Mouse (Mus musculus) mesoderm, embryonic 11.5 days (tissue): ENCODE results near the gene Pdk4.

Experiments used
- DNase-seq: peaks from one replicate; pipeline ENCODE4 v3.0.0-alpha.2; 2012; ENCODE audit warnings: low read depth, low spot score

Pdk4 gene

DNA sequence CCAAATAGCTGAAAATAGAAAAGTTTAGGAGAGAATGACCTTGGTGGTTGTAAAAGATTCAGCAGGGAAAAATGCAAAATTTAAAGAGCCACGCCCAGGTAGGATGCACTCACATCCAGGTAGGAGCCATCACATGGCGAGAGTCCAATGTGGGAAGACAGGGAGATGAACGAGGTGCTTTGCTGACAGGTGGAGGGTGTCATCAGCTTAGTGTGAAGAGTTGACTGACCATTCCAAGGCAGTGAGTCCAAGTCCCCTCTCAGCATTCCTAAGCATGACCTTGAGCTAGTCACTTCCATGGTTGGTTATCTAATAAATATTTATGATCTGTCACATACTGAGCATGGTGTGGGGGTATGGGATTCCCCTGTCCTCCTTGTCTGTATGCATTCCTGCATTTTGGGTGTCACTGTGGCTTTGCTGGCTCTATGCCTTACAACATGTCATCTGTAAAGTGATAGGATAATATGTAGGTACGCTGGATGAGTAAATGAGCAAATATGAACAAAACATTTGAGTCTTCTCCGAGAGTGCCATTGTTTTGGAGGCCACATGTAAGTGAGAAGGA, 51.7 kb downstream of the Pdk4 start:
- no peak for DNase-seq

DNA sequence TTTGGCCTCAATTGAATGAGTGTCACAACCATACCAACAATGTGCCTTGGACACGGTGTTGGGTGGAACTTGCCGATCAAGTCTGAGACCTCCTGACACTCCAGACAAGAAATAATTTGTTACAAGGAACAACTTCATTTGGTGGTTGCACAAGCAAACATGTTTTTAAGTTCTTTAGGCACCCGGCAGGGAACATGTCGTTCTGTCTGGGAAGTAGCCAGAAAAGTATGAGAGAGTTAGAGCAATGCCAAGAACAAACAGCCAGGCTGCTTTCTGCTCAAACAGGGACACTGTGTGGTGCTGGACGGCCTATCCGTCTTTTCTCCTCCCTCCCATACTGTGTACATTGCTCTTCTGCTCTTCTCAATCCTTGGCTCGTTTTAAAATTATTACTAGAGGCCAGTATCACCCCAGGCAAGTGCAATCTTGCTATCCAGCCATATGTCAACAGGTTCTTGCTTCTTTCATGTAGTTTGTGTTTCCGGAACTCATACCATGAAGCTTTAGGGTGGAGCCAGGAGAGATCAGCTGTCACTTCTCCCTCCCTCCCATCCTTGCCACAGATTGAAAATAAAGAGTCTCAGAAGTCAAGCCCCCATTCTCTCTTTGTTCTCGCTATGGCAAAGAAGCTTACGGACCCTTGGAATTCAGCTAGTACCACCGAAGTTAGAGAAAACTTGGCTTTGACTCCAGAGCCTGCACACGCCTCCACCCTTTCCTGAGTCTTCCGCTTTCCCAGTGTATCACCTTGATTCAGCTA, 52.8 kb downstream of the Pdk4 start:
- no peak for DNase-seq

DNA sequence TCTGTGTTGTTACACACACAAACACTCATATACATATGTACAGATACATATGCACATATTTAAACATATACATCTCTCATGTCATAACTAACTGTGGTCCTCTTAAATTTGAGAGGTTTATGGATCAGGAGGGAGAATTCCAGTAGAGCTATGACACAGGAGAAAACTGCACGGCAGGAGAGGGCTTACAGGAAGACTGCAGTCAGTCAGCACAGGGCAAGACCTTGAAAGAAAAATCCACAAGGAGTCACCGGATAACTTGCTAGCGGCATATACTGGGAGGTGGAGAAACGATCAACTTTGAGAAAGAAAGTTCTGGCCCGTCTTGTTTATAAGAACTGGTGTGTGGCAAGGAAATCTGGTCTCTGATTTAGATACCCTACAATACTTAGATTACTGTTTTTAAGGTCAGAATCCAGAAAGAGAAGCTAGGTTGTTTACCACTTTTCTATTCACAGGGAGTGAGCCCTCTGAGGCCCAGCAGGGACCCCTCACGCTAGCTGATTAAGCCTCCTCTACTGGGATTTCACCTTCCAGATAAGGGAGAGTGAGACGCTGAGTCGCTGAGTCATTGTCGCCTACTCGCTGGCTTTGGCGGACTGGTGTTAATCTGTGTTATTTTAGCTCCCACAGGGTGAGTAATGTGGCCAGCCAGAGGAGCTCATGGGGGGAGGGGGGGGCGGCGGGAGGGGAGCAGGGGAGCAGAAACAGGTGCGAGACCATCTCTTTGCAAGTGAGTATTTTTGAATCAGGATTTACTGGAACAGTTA, 53.6 kb downstream of the Pdk4 start:
- DNase-seq: peak; percentile 35

DNA sequence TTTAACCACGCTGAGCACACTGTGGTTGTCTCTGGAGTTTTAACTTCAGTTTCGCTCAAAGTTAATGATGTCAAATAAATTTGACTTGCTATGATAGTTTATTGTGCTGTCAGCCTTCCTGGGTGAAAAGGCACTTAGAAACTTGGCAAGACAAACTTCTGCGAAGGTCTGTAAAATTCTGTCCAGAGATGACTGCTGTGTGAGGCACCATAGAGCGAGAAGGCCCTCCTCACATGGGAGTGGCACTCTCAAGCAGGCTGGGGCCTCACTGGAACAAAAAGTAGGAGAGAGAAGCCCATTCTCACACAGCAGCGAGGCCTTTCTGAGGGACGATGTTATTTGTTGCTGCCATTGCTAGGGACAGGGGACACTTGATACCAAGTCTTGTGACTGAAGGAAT, 54.9 kb downstream of the Pdk4 start:
- no peak for DNase-seq

DNA sequence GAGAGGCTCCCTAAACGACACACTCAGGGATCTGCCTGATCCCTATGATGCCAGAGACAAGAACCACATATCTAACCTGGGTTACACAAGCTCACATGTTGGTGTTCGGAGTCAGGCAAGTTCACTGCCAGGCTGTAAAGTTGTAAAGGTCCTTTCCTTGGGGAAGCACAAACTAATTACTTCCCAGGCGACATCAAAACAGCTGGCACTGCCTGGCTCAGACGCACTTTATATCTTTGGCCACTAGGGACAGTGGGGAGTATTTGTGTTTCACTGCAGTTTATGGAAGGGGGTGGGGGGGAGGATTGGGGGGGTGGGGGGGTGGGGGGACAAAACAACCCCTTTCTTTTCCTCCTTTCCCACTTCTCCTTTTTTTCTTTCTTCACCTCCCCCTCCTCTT, 58.4 kb downstream of the Pdk4 start:
- no peak for DNase-seq

DNA sequence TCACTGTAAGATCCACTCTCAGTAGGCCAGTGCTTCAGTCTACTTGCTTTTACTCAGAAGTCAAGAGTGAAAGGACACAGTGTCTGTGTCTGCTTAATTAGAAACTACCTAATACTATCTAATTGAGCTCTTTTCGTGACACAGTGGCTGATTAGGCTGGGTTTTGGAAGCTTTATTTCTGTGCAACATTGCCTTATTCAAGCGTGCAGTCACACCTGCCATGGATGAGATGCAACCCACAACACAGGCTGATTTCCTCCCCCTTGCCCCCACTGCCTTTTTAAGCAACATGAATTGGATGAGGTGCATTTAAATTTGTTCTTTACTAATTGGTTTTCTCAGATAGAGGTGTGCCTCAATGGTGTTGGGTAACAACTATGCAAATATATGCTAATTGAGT, 62.2 kb downstream of the Pdk4 start:
- no peak for DNase-seq
